Mouse (Mus musculus) ZHBTc4 (cell line): ENCODE data around the gene Spc25.

Source experiments
- DNase-seq: peaks from one replicate; pipeline ENCODE4 v3.0.0-alpha.2; 2011; ENCODE audit warnings: low read depth, low spot score

Gene Spc25

DNA sequence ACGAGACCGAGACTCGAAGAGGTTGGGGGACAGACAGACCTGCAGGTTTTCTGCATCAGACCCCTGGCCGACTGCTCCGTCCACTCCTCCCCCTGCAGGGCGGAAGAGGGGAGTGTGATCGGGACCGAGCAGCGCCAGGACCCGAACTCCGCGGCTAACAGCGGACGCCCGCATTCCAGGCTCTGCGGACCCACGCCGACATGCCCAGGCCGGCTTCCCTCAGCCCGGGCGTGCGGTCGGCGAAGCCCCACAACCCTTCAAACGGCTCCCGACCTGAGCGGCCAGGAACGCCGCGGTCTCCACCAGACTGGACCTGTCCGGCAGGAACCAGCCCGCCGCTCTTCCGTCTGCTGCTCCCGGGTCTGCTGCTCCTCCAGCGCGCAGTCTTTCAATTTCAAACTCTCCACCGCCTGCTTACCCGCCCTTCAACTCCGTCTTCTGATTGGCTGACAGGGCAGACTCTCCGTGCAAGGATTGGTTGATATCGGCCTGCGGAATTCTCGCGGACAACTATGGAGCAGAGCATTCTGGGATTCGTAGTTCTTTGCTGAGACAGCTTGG is at the start of gene Spc25:
Spc25 (minus strand) TSS at position 404 of the 561 bp plus-strand sequence.
- DNase-seq = peak; percentile 98

DNA sequence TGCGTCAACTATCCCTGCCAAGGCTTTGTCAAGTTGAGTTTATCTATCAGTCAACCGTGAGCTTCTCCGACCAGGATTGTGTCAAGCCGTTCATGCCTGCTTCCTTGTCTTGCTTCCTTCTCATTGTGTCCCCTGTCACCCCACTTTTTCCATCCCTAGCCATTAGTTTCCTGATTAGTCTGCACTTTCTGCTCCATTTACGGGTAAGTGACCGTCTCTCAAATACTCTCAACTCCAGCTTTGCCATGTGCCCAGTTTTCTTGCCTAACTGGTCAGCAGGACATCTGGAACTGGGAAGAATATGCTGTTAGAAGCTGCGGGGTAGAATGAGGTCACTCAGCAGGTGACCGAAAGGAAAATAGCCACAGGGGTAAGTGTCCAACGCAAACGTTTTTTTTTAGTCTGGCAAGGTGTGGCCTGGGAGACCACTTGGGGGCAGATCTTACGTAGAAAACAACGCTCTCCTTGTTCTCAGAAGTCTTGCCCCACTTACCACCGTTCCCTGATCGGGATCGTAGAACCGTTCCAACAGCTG is 42.3 kb upstream of the Spc25 start:
- no peak for DNase-seq

DNA sequence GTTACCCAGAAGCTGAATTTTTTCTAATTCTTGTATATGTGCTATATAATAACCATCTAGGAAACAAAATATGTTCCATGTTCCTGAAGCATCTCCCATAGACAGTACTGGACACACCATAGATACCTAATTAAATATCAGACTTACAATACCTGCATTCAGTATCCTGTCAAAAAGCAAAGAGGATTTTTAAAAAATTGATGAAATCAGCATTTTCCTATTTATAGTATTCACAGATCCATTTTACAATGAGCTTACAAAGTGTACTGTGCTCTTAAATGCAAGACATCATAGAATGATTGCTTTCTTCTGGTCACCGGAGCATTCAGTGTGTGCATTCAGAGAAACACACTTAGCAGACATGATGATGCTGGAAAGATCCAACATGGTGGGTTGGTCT is 41.1 kb upstream of the Spc25 start:
- DNase-seq = no peak

DNA sequence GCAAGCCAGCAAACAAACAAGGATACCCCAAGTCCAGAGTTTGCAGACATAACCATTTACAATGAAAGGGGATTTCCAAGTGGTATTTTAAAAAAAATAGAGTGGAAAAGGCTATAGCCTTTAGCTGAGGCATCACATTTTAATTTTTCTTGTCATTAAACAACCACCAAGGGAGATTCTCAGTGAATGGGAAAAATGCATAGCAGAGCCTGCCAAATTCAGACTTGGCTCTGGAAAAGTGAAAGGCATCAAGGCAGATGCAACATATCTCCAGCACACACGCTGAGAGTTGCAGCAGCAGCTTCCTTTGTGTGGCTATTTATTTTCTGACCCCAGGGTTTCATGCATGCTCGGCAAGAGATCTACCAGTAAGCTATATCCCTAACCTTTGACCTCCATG is 38.9 kb upstream of the Spc25 start:
- no peak for DNase-seq

DNA sequence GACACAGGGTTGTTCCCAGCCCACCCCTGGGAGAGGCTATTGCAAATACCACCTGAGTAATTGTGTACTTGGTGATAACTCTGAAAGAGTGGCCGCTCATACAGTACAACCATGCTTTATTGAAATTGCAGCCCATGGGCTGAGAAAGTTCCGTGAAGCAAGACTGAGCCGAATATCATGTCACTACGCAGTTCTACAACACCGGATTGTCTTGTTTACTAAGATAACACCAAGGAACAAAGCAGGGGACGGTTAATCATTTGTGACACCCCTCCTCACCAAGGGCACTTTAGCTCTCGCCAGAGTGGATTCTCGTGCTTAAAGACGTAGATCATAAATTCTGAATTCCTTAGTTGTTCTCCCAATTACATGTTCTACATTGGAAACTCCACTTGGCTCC is 33.3 kb upstream of the Spc25 start:
- DNase-seq = no peak

DNA sequence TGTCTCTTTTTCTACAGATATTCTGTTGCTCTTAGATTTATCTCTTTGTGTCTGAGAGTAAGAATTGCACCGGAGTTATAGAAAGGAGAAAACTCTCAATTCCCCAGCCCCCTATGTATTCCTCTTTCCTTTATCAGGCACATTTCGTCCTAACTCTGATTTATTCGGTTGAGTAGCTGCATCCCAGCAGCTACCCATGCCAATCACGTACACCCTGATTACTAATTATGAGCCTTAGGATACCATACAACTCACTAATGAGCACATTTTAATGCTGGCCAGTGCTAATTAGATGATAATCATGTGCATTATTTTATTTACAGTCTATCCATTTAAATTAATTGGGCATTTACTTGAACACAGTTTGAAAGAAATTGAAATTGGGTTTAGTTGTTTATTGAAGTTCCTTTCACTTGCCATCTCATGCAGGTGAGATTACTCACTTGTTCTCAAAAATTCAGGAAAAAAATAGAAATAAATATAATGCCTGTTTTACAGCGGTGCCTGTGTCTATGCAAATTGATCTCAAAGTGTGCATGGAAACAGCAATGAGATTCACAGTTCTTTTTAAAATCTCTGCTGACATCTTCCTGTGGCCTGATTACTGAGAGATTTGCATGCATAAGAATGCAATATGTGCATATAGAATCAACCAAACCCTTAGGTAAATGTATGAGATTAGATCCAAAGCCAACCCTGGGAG is 29.1 kb upstream of the Spc25 start:
- no peak for DNase-seq

DNA sequence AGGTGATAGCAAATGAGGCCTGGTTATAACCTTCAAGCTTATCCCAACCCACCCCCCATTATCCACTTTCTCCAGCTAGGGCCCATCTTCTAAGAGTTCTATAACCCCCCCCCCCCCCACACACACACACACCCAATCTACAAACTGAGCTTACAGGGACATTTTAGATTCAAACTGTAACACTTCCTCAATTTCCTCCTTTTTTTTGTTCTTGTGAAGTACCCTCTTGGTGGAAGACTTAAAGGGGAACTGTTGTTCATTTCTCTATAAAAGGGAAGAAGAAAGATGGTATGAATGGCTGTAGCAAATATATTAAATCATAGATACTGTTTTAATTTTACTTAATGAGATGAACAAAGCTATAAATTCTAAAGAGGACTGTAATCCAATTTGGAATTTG is 26.1 kb upstream of the Spc25 start:
- DNase-seq = no peak

DNA sequence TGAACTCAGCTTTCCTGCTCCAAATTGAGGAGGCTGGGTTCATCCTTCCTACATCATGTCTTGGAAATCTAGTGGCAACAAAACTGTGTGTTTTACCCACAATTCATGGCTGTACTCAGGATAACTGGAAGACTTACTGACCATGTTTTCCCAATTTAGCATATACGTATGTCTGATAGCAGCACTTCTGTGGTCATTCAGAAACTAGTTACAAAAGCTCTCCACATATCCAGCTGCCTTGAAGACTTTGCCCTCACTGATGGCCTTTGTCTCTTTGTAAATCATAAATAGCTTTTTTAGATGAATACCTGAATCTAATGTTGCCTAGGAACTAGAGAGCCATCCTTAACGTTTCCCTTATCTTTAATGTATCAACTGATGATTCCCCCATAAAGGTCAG is 24.1 kb upstream of the Spc25 start:
- no peak for DNase-seq

DNA sequence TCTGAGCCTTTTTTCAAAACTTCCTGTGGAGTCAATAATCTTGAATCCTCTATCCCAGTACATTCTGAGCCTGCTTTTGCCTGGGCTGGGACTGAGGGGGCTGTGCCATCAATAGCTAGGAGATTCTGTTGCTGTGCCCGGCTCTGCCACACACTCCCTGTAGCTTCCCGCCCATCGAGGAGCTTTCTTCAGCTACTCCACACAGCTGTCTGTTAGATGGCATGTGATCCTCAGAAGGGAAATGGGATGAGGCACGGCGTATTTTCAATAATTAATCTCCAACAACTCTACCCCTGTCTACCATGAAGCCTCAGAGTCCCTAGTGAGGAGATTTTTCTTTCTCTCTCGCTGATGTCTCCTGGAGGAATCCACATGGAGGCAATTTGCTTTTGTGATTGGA is 22.6 kb upstream of the Spc25 start:
- DNase-seq = no peak

DNA sequence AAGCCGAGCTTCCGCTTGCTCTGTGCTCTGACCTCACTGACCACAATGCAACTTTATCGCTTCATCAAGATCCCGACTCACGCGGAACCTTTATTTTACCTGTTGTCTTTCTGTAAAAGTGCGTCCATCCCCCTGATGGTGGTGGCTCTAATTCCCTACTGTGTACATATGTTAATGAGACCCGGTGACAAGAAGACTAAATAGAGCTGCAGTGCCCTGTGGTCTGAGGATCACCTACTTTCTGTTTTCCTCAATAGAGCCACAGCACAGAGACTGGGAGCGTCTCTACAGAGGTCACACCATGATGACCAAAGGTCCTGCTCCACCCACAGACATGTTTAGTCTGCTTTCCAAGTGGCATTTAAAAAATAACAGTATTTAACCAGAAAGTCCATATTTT is 20.9 kb upstream of the Spc25 start:
- DNase-seq = no peak

DNA sequence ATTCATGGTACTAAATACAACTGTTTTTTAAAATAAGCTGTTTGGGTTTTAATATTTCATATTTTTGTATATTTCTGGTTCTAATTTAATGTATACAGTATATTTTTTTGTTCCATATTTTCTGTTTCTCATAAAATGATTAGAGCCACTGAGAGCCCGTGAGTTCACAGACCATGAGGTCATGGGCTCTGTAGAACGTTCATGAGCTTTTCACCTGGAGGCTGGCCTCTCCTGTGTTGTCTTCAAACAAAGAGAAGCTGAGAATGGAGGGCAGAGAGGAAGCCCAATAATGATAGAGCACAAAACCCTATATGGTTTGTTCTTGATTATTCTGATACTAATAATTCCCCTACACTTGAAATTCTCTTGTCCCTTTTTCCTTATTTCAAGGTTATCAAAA is 18.7 kb upstream of the Spc25 start:
- DNase-seq = no peak

DNA sequence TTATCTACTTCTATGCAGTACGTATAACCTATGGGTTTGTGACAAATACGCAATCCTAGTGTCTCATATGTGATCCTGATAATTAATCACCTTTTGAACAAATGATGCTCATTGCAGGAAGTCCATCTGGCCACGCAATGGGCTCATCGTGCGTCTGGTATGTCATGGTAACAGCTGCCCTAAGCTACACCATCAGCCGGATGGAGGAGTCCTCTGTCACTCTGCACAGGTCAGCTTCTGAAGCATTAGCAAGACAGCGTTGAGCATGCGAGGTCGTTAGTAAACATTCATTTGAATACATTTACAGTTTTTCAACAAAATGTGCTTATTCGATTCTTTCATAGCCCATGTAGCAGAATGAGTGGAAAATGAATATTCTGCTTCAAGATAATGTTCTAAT is 16.8 kb upstream of the Spc25 start:
- no peak for DNase-seq

DNA sequence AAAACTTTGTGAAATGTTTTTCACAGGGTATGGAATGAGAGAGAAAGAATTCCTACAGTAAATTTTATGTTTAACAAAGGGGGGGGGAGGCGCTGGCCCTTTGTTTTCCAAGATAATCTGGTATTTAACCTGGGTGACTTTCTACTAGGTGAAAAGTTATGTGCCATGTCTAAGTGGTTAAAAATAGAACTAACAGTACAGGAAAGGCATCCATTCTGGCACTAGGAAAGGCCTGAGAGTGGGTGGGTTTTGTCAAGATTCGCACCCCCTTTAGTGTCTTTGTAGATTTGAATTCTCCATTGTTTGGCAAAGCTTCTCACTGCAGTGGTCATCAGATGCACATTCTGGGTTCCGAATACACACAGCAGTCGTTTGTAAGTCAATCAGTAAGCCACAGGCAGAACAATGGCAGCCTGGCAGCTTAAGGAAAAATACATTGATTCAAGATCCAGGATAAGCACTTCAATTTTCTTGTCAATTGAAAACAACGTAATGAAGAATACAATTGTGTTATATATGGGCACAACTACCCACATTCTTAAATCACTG is 15.9 kb upstream of the Spc25 start:
- peak; percentile 59 for DNase-seq

DNA sequence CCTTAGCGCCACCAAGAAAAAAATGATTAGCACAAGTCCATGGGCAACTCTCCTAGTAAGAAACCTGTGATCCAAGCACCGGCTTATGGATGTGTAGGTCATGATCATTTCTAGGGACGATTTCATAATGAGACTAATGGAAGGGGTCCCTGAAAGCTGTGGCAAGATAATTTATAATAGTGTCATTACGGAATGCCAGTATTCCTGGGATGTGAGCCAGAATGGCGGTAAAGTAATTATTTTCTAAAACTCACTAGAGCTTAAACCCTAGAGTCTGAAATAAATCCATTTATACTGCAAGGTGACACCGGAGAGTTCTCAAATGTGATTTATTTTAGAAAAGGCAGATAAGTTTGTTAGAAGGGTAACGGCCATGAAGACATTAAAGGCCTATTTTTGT is 9.2 kb upstream of the Spc25 start:
- DNase-seq = no peak

DNA sequence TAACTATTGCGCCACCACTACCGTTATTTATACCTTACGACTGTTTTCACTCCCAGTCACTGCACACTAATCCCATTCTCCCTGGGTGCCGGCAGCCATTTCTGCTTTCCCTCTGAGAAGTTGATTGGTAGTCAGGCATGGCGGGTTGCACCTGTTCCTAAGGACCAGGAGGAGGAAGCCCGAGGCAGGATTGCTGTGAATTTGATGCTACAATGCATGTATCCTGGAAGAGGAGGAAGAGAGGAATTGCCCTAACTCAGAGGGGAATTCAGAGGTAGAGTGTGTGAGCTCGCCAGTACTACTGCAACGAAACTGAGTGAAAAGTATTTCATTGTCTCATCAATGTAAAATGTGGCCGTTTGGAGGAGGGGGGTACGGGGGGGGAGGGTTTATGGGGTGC is 6.7 kb upstream of the Spc25 start:
- DNase-seq = no peak

DNA sequence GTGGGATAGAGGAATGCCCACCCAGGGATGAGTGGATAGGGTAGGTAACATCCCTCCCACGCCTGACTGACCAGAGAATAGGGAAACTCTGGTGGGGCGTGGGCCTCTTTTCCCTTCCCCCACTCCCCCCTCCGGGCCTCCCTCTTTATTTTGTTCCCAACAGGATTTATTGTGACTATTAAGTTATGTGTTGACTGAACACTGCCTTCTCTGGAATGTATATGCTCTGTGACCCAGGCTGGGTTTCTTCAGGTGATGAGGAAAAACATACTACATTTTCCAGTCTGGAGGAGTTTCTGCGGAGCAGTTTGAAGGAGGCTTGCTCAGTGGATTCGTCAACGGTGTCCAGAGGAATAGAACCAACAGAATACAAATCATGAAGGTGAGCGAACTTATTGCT is 4.8 kb upstream of the Spc25 start, which contains the start of gene G6pc2:
G6pc2 (plus strand) TSS at position 301 of the 400 bp plus-strand sequence.
- DNase-seq = no peak

DNA sequence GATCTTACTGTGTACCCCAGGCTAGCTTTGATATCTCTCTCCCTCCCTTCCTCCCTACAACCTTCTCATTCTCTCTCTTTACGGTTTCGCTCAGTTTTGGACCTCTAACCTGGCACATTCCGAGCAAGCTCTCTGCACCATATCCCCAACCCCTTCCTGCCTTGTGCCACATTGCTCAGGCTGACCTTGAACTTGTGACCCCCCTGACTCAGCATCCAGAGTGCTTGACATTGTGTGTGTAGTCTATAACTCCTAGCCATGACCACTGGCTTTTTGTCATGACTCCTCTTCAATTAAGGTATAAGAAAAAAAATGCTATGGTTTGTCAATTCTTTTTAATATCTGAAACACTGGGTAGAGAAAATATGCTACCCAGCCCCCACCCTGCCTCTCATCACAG is 3.7 kb upstream of the Spc25 start:
- peak; percentile 43 for DNase-seq

DNA sequence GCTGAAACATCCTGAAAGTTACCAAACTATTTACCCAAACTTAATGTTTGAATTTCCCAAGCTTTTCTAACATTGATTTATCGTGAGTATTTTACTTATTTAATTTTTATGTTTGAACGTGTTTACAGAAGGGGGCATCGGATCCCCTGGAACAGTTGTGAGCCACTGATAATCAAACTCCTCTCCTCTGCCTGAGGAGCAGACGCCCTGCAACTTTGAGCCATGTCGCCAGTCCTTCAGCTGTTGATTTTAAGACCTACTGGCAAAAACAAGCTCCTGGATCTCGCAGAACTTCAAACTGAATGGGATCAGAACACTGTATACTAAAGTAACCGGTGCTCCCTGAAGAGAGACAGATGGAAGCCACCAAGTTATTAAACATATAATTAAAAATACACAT is 529 bp upstream of the Spc25 start:
- peak; percentile 32 for DNase-seq

DNA sequence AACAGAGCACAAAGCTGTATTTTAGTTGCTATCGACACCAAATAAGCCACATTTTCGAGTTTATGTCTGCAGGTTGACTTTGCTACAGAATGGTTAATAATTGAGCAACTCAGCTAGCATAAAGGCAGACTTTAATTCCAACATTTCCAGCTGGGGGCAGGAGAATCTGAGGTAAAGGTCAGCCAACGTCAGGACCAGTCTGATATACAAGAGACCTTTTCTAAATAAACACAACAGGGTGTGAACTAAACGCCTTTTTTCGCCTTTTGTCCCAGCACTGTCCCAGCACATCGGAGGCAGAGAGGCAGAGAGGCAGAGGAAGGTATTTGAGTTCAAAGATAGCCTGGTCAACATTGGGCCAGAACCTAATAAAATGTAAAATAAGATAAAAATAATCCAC is 809 bp downstream of the Spc25 start:
- no peak for DNase-seq

DNA sequence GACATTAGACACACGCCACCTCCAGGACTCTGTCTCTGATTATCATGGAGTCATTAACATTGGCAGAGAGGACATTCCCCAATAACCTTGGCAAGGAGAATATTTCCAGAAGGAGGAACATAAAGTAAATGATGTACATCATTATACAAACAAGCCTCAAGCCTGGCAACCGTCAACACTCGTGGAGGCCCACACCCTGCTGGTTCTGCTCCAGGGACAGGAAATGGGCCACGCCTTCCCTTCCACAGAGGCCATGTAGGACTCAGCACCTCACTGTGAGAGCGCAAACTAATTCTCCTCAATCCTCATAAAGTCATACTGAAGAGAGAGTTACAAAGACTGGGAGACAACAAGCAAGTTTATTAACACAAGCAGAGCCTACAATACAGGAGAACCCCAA is 12.4 kb downstream of the Spc25 start:
- DNase-seq = peak; percentile 17

DNA sequence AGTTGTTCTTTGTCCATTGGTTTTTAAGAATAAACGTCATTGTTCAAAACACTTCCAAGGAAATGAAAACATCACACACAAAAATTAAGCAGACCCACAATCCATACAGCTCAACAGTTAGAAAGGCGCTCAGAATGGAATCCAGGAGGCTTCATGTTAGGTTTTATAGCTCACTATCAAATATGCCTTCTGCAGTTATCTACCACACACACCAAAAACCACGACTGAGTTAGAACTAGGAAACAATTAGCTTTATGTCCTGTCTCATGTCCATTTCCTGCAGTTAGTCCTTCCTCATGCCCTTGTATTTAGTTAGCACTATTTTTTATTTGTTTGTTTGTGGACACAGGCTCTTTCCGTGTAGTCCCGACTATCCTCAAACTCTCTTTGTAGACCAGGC is 14.9 kb downstream of the Spc25 start:
- no peak for DNase-seq

DNA sequence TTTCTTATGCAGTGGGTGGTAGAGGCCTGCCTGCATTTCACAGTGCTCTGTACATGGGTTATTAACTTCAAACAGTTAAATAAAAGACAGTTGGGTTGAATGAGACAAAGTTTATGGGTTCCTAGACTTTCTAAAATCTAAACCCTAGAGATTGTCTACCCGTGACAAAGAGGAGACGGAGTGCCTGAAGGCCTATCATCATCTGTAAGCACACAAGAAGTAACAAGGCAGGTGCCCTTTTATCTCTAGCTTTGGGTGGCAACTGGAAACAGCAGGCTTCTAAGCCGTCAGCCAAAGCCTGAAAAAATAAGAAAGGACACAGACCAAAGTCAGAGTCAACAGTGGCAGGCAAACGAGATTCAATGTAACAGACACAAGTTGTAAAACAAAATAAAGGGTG is 16.8 kb downstream of the Spc25 start:
- no peak for DNase-seq

DNA sequence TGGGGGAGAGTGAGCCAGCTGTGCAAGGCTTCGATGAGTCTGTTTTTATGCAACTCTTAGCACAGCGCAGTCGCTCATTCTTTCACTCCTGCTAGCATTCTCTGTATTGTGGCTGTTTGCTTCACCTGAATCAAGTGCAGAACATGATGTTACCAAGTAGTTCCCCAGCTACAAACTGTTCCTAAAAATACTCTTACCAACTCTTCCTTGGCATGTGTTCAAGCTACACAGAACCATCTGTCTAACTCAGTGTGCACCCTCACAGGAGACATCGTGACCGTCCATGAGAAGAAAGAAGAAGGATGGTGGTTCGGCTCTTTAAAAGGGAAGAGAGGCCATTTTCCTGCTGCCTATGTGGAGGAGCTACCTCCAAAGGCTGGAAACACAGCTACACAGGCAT is 17.3 kb downstream of the Spc25 start:
- no peak for DNase-seq
